Mouse (Mus musculus) hindbrain, embryonic 11.5 days (tissue): ENCODE measurements around the gene Oas1a. TPM values are rescaled to one million over a fixed set of nuclear protein-coding genes. Genes with fewer than 3 reads are reported as not detected.
"Not testable (repeated sequence)": the region's sequence is repeated elsewhere in the genome, so short reads cannot be mapped to it uniquely, and the experiment has no call there.

Experiments used
- ATAC-seq: fragments of 200-750 bp; cut with Nextera tagmentation; 2 replicates; pipeline ENCODE4 v1.8.0; 2017; ENCODE audit warnings: mild to moderate bottlenecking, moderate TSS enrichment, moderate library complexity; ENCODE audit not compliant: low FRiP score
- DNase-seq: peaks from one replicate; pipeline ENCODE4 v3.0.0-alpha.2; 2015; ENCODE audit warnings: low spot score
- H3K27ac ChIP-seq: fragments of 300-500 bp; sonication (generic); 2 replicates; pipeline ENCODE4 v1.5.1; 2014; ENCODE audit warnings: mild to moderate bottlenecking, low read depth, low read length
- H3K27me3 ChIP-seq: fragments of 300-500 bp; sonication (generic); 2 replicates; pipeline ENCODE4 v1.6.1; 2014; ENCODE audit warnings: mild to moderate bottlenecking, low read length, moderate library complexity, mixed read lengths; ENCODE audit not compliant: control insufficient read depth, insufficient read depth
- H3K36me3 ChIP-seq: fragments of 300-500 bp; sonication (generic); 2 replicates; pipeline ENCODE4 v1.6.1; 2014; ENCODE audit warnings: mild to moderate bottlenecking, low read length, moderate library complexity, mixed read lengths; ENCODE audit not compliant: control insufficient read depth, insufficient read depth
- H3K4me1 ChIP-seq: fragments of 300-500 bp; sonication (generic); replicated peaks from 2 replicates; pipeline ENCODE4 v1.6.1; 2014; ENCODE audit warnings: low read length, mixed read lengths; ENCODE audit not compliant: control insufficient read depth, insufficient read depth
- H3K4me2 ChIP-seq: fragments of 300-500 bp; sonication (generic); replicated peaks from 2 replicates; pipeline ENCODE4 v1.6.1; 2014; ENCODE audit warnings: mild to moderate bottlenecking, low read depth, low read length
- H3K4me3 ChIP-seq: fragments of 300-500 bp; sonication (generic); 2 replicates; pipeline ENCODE4 v1.5.1; 2014; ENCODE audit warnings: low read depth, low read length
- H3K9ac ChIP-seq: fragments of 300-500 bp; sonication (generic); 2 replicates; pipeline ENCODE4 v1.6.1; 2014; ENCODE audit warnings: low read depth, low read length
- H3K9me3 ChIP-seq: fragments of 300-500 bp; sonication (generic); 2 replicates; pipeline ENCODE4 v1.6.1; 2016; ENCODE audit warnings: low read length; ENCODE audit not compliant: control insufficient read depth
- WGBS: fragments of 180-500 bp; shearing (Covaris S2); extraction: QIAGEN DNeasy Blood & Tissue Kit; methylation state at CpG from one replicate; pipeline ENCODE4 v1.1.7; 2014; 5-methylcytosine and 5-hydroxymethylcytosine counted together
- polyA plus RNA-seq: library from polyadenylated mRNA; unstranded; fragments of >200 nt; fragmentation: Nextera tagmentation; extraction: Ambion mirVana; gene quantifications from 2 replicates; pipeline ENCODE4 v1.2.1, GENCODE M21; 2014

The Oas1a gene
- 1.0 TPM in 2 replicates for polyA plus RNA-seq

DNA sequence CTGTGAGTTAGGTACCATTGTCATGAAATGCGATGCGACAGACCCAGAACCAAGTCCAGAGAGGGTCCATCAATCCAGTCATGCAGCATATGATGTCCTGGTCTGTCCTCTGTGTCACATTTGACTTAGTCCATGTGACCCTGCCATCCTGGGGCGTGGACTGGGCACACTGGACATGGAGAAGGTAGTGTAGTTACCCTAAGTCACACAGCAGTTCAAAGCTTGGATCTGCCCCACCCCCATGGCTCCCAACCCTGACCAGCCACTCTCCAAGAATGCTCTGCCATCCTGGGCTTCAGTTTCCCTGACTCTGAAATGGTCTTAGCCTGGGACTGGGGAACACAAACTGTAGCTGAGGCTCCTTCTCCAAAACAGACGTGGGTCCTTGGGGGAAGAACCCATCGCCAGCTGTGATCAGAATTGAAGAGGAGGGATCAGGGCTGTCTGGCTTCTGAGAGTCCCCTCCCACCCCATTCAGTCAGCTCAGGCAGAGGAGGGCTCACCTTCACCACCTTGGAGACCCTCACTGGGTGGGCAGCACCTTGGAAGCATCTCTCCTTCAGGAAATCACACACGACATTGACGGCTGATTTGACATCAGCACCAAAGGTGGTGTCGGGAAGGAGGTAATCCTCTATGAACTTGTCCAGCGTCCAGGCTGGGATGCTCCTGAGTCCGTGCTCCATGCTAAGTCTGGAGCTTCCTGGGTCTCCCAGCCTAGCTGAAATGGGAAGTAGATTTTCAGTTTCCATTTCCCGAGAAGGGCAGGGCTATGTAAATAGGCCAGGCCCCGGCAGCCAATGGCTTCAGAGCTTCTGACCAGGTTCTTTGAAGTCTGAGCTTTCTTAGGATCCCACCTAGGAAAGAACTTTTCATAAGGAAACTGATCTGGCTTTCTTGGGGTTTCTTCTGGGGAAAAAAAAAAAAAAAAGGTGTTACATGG lies at the start of gene Oas1a:
Gene Oas1a, minus strand, starts transcription at position 731 of the 943 bp plus-strand sequence.
- H3K36me3 ChIP-seq, H3K4me1 ChIP-seq, H3K9ac ChIP-seq, H3K27me3 ChIP-seq, DNase-seq, H3K4me3 ChIP-seq, H3K9me3 ChIP-seq, H3K27ac ChIP-seq, H3K4me2 ChIP-seq, ATAC-seq: not testable (repeated sequence)
- 45% methylated on average over 7 of the region's 12 CpGs for WGBS

DNA sequence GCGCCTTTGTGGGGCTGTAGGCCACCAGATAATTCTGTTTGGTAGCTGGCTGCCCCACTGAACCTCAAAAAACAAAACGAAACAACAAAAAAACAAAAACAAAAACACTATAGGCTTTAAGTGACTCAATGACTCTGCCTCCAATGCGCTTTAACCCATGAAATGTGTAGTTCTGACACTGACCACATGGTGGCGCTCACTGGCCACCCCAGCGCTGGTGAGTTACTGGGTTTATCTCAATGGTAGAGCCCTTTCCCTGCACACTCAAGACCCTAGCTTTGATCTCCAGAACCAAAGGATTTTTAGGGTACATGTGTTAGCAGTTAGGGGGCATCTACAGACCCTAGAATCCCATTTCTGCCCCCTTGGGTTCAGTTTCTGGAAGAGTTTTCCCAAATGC lies 46.7 kb upstream of the Oas1a start:
- WGBS = 19% methylated on average over 5 of the region's 5 CpGs
- ATAC-seq = no peak

GRCm38 (mm10) chr5:120952242-120952770 lies 45.0 kb upstream of the Oas1a start:
- Histone ChIP-seq H3K27ac (no peak overlapping the region), H3K9me3 (no peaks in the 10 kb centered on the region), H3K36me3 (no peaks in the 10 kb centered on the region), H3K27me3 (no peaks in the 10 kb centered on the region), H3K4me2 (no peak overlapping the region), H3K4me1 (no peaks in the 10 kb centered on the region), H3K9ac (no peak overlapping the region), H3K4me3 (no peak overlapping the region)
- 74% methylated on average over 10 of the region's 10 CpGs for WGBS
- ATAC-seq (no peak), DNase-seq (no peak)

More for the DNA sequence above, 46.7 kb upstream of the Oas1a start:
- no peak overlapping the region for H3K4me3 ChIP-seq
- no peak overlapping the region for H3K4me2 ChIP-seq
- H3K27me3 ChIP-seq = no peaks in the 10 kb centered on the region
- no peak overlapping the region for H3K27ac ChIP-seq
- no peaks in the 10 kb centered on the region for H3K36me3 ChIP-seq
- DNase-seq = peak; percentile 78
- no peak overlapping the region for H3K9ac ChIP-seq
- H3K4me1 ChIP-seq = no peaks in the 10 kb centered on the region
- H3K9me3 ChIP-seq = no peaks in the 10 kb centered on the region

DNA sequence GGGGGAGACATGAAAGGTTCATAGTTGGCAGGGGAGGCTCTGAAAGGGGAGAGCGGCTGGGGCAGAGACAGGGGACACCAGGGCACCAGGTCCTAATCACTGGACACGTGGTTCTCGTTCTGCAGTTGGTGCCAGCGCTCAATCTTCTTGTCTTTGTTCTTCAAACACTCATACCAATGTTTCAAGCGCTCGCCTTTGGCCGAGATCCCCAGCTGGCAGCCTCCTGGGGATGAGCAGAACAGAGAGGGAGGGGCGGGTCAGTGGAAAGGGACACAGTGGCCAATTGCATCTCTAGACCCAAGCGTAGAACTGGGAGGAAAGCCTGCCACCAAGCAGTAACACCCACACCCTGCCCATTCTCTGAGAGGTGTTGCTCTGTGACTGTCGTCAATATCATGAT lies 34.8 kb upstream of the Oas1a start:
- Histone ChIP-seq H3K27ac (no peak overlapping the region), H3K36me3 (no peaks in the 10 kb centered on the region), H3K4me1 (no peaks in the 10 kb centered on the region), H3K9ac (no peak overlapping the region), H3K4me2 (no peak overlapping the region), H3K27me3 (no peaks in the 10 kb centered on the region), H3K9me3 (no peaks in the 10 kb centered on the region), H3K4me3 (no peak overlapping the region)
- DNase-seq (no peak), ATAC-seq (no peak)
- 80% methylated on average over 10 of the region's 10 CpGs for WGBS

- Histone ChIP-seq H3K27me3 (no peaks in the 10 kb centered on the region), H3K4me1 (no peaks in the 10 kb centered on the region), H3K4me3 (no peak overlapping the region), H3K9me3 (no peaks in the 10 kb centered on the region), H3K4me2 (no peak overlapping the region), H3K9ac (no peak overlapping the region), H3K27ac (no peak overlapping the region), H3K36me3 (no peaks in the 10 kb centered on the region)
- WGBS = 50% methylated on average over 8 of the region's 8 CpGs
- DNase-seq (no peak), ATAC-seq (no peak)
Measured at GRCm38 (mm10) chr5:120938586-120938985, 31.3 kb upstream of the Oas1a start.

GRCm38 (mm10) chr5:120937841-120938240 lies 30.5 kb upstream of the Oas1a start:
- WGBS = 79% methylated on average over 4 of the region's 4 CpGs
- no peak overlapping the region for H3K4me2 ChIP-seq
- H3K9me3 ChIP-seq = no peaks in the 10 kb centered on the region
- H3K4me3 ChIP-seq = no peak overlapping the region
- no peak overlapping the region for H3K27ac ChIP-seq
- no peaks in the 10 kb centered on the region for H3K4me1 ChIP-seq
- H3K36me3 ChIP-seq = no peaks in the 10 kb centered on the region
- H3K27me3 ChIP-seq = no peaks in the 10 kb centered on the region
- H3K9ac ChIP-seq = no peak overlapping the region
- no peak for DNase-seq
- ATAC-seq = no peak

DNA sequence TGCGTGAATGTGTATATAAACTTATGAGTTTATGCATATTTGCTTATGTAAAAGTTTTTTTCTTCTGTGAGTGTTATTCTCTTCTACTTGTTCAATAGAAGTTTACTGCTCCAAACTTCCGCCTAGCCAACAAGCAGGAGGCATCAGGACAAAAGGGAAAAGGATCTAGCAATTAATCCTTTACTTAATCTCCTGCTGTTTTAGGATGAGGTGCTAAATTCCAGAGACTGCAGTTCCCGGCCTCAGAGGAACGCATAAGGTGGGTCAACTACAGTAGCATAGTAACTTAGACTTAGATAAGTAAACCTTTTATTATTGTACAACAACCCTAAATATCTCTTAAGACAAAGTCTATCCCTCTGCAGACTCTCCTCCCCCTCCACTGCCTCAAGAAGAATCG lies 26.6 kb upstream of the Oas1a start:
- Histone ChIP-seq H3K9me3 (no peaks in the 10 kb centered on the region), H3K27me3 (no peaks in the 10 kb centered on the region), H3K9ac (no peak overlapping the region), H3K4me2 (no peak overlapping the region), H3K4me1 (no peaks in the 10 kb centered on the region), H3K4me3 (no peak overlapping the region), H3K27ac (no peak overlapping the region), H3K36me3 (no peaks in the 10 kb centered on the region)
- DNase-seq (no peak), ATAC-seq (no peak)
- WGBS = 32% methylated on average over 5 of the region's 5 CpGs

- Histone ChIP-seq H3K9me3 (no peaks in the 10 kb centered on the region), H3K4me1 (no peaks in the 10 kb centered on the region), H3K4me2 (no peak overlapping the region), H3K4me3 (no peak overlapping the region), H3K27ac (no peak overlapping the region), H3K27me3 (no peaks in the 10 kb centered on the region), H3K36me3 (no peaks in the 10 kb centered on the region), H3K9ac (no peak overlapping the region)
- WGBS = 10% methylated on average over 1 of the region's 1 CpGs
- ATAC-seq (no peak), DNase-seq (peak; percentile 17)
Measured at GRCm38 (mm10) chr5:120927036-120927435, 19.7 kb upstream of the Oas1a start.

GRCm38 (mm10) chr5:120926311-120926710 lies 19.0 kb upstream of the Oas1a start:
- WGBS = 88% methylated on average over 2 of the region's 2 CpGs
- H3K27me3 ChIP-seq, H3K27ac ChIP-seq, H3K4me1 ChIP-seq, H3K9me3 ChIP-seq, DNase-seq, H3K4me2 ChIP-seq, H3K4me3 ChIP-seq, H3K36me3 ChIP-seq, H3K9ac ChIP-seq, ATAC-seq: not testable (repeated sequence)
